Mouse (Mus musculus): ENCODE measurements around the gene Prpf18.

Prpf18 gene

GRCm38 (mm10) chr2:4574251-4574650 is 77.7 kb downstream of the Prpf18 start:
- no peak for DNase-seq (ENCODE audit: low read depth)

GRCm38 (mm10) chr2:4573386-4573785 is 78.5 kb downstream of the Prpf18 start:
- no peak for DNase-seq (ENCODE audit: low read depth)

DNA sequence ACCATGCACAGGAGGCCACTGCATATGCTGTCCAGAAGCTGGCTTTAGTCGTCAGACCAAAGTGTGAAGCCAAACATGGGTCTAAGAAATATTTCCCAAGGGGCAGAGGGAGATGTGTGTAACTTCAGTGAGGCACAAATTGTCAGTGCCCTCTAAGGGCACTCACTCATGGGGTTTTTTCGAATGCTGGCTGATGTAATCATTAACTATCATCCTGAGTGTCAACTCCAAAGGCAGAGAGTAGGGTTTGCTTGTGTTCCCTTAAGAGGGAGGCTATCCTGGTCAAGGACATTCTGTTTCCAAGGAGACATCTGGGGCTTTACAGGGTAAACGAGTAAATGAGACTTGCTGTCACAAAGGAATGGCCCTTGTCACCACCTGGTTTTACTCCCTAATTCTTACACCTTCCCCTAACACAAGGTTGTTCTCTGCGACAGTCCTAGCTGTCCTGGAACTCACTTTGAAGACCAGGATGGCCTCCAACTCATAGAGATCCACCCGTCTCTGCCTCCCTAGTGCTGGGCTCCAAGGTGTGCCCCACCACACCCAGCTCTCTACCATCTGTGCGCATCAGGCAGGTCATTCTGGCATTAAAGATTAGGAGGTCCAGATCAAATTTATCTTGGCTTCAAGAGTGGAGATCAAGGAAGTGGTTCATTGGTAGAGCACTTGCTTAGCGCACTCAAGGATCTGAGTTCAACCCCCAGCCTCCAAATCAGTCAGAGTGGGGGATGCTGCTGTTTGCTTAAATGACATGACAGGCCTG is 79.2 kb downstream of the Prpf18 start:
- DNase-seq (ENCODE audit: low read depth), result no peak

Measured in fibroblast of lung, adult 2 months (primary cell).